Mouse (Mus musculus): ENCODE measurements around the gene Rgl2. TPM values are rescaled to one million over a fixed set of nuclear protein-coding genes. Genes with fewer than 3 reads are reported as not detected.

Gene Rgl2
- polyA plus RNA-seq, 1 experiment from 2014 or later: 10.8 TPM

GRCm38 (mm10) chr17:33911813-33912414 is 17.4 kb upstream of the Rgl2 start:
- Histone ChIP-seq H3K4me2 (replicated peaks; ENCODE audit: low read depth) (no peak overlapping the region), H3K27me3 (replicated peaks; ENCODE audit: control insufficient read depth, insufficient read depth, low read length) (no peaks in the 10 kb centered on the region), H3K27ac (ENCODE audit: low read depth, low read length) (no peak overlapping the region), H3K9ac (ENCODE audit: low read depth, low read length) (no peak overlapping the region), H3K4me1 (replicated peaks; ENCODE audit: control insufficient read depth, insufficient read depth, low read length) (peaks cover 4% of the 10 kb centered on the region; the same call in 1 of the 2 replicates), H3K9me3 (ENCODE audit: control insufficient read depth) (no peaks in the 10 kb centered on the region), H3K4me3 (ENCODE audit: low read depth, low read length) (no peak overlapping the region), H3K36me3 (ENCODE audit: control insufficient read depth, insufficient read depth) (peaks cover 43% of the 10 kb centered on the region)
- 89% methylated on average over 28 of the region's 28 CpGs for WGBS
- no peak for ATAC-seq
- no peak for TF ChIP-seq CTCF (IDR thresholded peaks at IDR 0.05; ENCODE audit: low read depth)

- H3K4me1 ChIP-seq (replicated peaks; ENCODE audit: control insufficient read depth, insufficient read depth, low read length): peaks cover 4% of the 10 kb centered on the region; the same call in 1 of the 2 replicates
- H3K27ac ChIP-seq (ENCODE audit: low read depth, low read length): 0 out of 2 replicates have a peak overlapping the region, but pooled peaks have one; percentile 21
- WGBS: 89% methylated on average over 10 of the region's 10 CpGs
- no peak overlapping the region for H3K4me3 ChIP-seq (ENCODE audit: low read depth, low read length)
- no peak overlapping the region for H3K9ac ChIP-seq (ENCODE audit: low read depth, low read length)
- no peaks in the 10 kb centered on the region for H3K27me3 ChIP-seq (replicated peaks; ENCODE audit: control insufficient read depth, insufficient read depth, low read length)
- no peaks in the 10 kb centered on the region for H3K9me3 ChIP-seq (ENCODE audit: control insufficient read depth)
- ATAC-seq: no peak
- H3K36me3 ChIP-seq (ENCODE audit: control insufficient read depth, insufficient read depth): peaks cover 53% of the 10 kb centered on the region
- no peak overlapping the region for H3K4me2 ChIP-seq (replicated peaks; ENCODE audit: low read depth)
- no peak for TF ChIP-seq CTCF (IDR thresholded peaks at IDR 0.05; ENCODE audit: low read depth)
These were observed 16.1 kb upstream of the Rgl2 start for GRCm38 (mm10) chr17:33913264-33913663.

DNA sequence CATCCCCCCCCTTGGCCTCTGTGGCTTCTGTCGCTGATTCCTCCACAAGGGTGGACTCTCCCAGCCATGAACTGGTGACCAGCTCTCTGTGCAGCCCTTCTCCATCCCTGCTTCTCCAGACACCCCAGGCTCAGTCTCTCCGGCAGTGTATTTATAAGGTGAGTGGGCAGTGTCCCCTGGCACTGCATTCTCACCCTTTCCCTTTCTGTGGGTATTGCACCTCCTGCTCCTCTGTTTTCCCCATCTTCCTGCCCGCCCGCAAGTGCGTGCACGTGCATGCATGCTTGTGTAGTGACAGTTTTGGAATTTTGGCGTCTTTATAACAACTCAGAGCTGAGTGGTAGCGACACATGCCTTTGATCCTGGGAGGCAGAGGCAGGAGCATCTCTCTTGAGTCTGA is 15.4 kb upstream of the Rgl2 start:
- no peaks in the 10 kb centered on the region for H3K27me3 ChIP-seq (replicated peaks; ENCODE audit: control insufficient read depth, insufficient read depth, low read length)
- no peak overlapping the region for H3K4me2 ChIP-seq (replicated peaks; ENCODE audit: low read depth)
- no peaks in the 10 kb centered on the region for H3K9me3 ChIP-seq (ENCODE audit: control insufficient read depth)
- 94% methylated on average over 8 of the region's 8 CpGs for WGBS
- H3K4me1 ChIP-seq (replicated peaks; ENCODE audit: control insufficient read depth, insufficient read depth, low read length): peaks cover 4% of the 10 kb centered on the region; the same call in 1 of the 2 replicates
- peaks cover 53% of the 10 kb centered on the region for H3K36me3 ChIP-seq (ENCODE audit: control insufficient read depth, insufficient read depth)
- H3K9ac ChIP-seq (ENCODE audit: low read depth, low read length): no peak overlapping the region
- 0 out of 2 replicates have a peak overlapping the region, but pooled peaks have one; percentile 21 for H3K27ac ChIP-seq (ENCODE audit: low read depth, low read length)
- TF ChIP-seq CTCF (IDR thresholded peaks at IDR 0.05; ENCODE audit: low read depth): no peak
- no peak overlapping the region for H3K4me3 ChIP-seq (ENCODE audit: low read depth, low read length)
- no peak for ATAC-seq

DNA sequence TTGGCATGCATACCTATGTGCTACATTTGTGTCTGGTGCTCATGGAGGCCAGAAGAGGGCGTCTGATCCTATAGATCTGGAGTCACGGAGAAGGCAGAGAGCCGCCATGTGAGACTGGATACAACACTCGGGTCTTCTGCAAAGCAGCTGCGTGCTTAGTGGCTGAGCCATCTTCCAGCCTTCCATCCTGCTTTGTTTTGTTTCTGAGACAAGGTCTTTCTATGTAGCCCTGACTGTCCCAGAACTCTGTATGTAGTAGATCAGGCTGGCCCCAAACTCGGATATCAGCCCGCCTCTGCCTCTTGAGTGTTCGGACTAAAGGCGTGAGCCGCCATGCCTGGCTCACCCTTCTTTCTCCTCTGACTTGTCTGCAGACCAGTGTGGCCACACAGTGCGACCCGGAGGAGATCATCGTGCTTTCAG is 14.4 kb upstream of the Rgl2 start:
- peak; percentile 45 for TF ChIP-seq CTCF (IDR thresholded peaks at IDR 0.05; ENCODE audit: low read depth)
- no peaks in the 10 kb centered on the region for H3K27me3 ChIP-seq (replicated peaks; ENCODE audit: control insufficient read depth, insufficient read depth, low read length)
- peaks cover 4% of the 10 kb centered on the region; the same call in 1 of the 2 replicates for H3K4me1 ChIP-seq (replicated peaks; ENCODE audit: control insufficient read depth, insufficient read depth, low read length)
- peak overlapping the region; percentile 79 for H3K4me2 ChIP-seq (replicated peaks; ENCODE audit: low read depth)
- no peak overlapping the region for H3K27ac ChIP-seq (ENCODE audit: low read depth, low read length)
- peak overlapping the region; percentile 67; the same call in 1 of the 2 replicates for H3K4me3 ChIP-seq (ENCODE audit: low read depth, low read length)
- H3K9ac ChIP-seq (ENCODE audit: low read depth, low read length): no peak overlapping the region
- no peaks in the 10 kb centered on the region for H3K9me3 ChIP-seq (ENCODE audit: control insufficient read depth)
- peaks cover 53% of the 10 kb centered on the region for H3K36me3 ChIP-seq (ENCODE audit: control insufficient read depth, insufficient read depth)
- no peak for ATAC-seq
- 69% methylated on average over 13 of the region's 13 CpGs for WGBS

GRCm38 (mm10) chr17:33915671-33916250 is 13.6 kb upstream of the Rgl2 start, which contains the start of the genes Tapbp and Zbtb22:
Tapbp (plus strand) TSS chr17:33915899.
Zbtb22 (plus strand) TSS chr17:33915904.
- Histone ChIP-seq H3K4me3 (ENCODE audit: low read depth, low read length) (peak within 1 kb of the TSS; percentile 67), H3K9ac (ENCODE audit: low read depth, low read length) (peak within 1 kb of the TSS; percentile 64), H3K9me3 (ENCODE audit: control insufficient read depth) (no peaks in the 10 kb centered on the region), H3K27ac (ENCODE audit: low read depth, low read length) (peak within 1 kb of the TSS; percentile 86), H3K4me2 (replicated peaks; ENCODE audit: low read depth) (peak within 1 kb of the TSS; percentile 79), H3K4me1 (replicated peaks; ENCODE audit: control insufficient read depth, insufficient read depth, low read length) (no peaks in the 10 kb centered on the region; the same call in 1 of the 2 replicates), H3K27me3 (replicated peaks; ENCODE audit: control insufficient read depth, insufficient read depth, low read length) (no peaks in the 10 kb centered on the region), H3K36me3 (ENCODE audit: control insufficient read depth, insufficient read depth) (peaks cover 53% of the 10 kb centered on the region)
- under 1% methylated on average over 31 of the region's 34 CpGs for WGBS
- TF ChIP-seq CTCF (IDR thresholded peaks at IDR 0.05; ENCODE audit: low read depth): no peak
- ATAC-seq: peak; percentile 91

DNA sequence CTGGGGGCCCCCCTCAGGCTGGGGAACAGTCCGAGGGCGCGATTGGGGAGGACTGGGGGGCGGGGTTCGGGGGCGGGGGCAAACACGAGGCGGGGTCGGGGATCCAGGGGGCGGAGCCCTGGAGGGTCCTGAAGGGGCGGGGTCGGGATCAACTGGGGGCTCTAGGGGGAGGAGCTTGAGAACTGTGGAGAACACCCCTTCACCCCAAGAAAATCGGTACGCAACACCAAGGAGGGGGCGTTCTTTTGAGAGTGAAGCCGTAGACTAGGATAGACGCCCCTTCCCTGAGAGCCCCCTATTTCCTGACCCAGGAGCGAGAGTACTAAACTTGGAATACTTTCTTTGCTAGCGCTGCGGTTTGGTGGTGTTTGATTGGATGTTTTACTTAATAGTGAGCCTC is 13.0 kb upstream of the Rgl2 start:
- Histone ChIP-seq H3K27ac (ENCODE audit: low read depth, low read length) (peak overlapping the region; percentile 86), H3K36me3 (ENCODE audit: control insufficient read depth, insufficient read depth) (peaks cover 48% of the 10 kb centered on the region), H3K9me3 (ENCODE audit: control insufficient read depth) (no peaks in the 10 kb centered on the region), H3K4me1 (replicated peaks; ENCODE audit: control insufficient read depth, insufficient read depth, low read length) (no peaks in the 10 kb centered on the region; the same call in 1 of the 2 replicates), H3K4me2 (replicated peaks; ENCODE audit: low read depth) (peak overlapping the region; percentile 79), H3K9ac (ENCODE audit: low read depth, low read length) (peak overlapping the region; percentile 64), H3K27me3 (replicated peaks; ENCODE audit: control insufficient read depth, insufficient read depth, low read length) (no peaks in the 10 kb centered on the region), H3K4me3 (ENCODE audit: low read depth, low read length) (peak overlapping the region; percentile 67)
- no peak for ATAC-seq
- under 1% methylated on average over 20 of the region's 20 CpGs for WGBS
- TF ChIP-seq CTCF (IDR thresholded peaks at IDR 0.05; ENCODE audit: low read depth): no peak

Measured in intestine, postnatal 0 days (tissue).